Mouse (Mus musculus) thymus, postnatal 10 days (tissue): ENCODE measurements around the gene Mrpl17.
"Not testable (repeated sequence)": the region's sequence is repeated elsewhere in the genome, so short reads cannot be mapped to it uniquely, and the experiment has no call there.

ENCODE experiments used
- DNase-seq, 2 experiments: peaks; one replicate each; pipeline ENCODE4 v3.0.0; 2021; ENCODE audit warnings: low spot score in 2 of 2

The Mrpl17 gene

GRCm38 (mm10) chr7:105810877-105811489 is at the start of gene Mrpl17:
Mrpl17 (minus strand) TSS chr7:105811099.
- DNase-seq: peak; percentile 99 to 100

GRCm38 (mm10) chr7:105855718-105856560 is 45.0 kb upstream of the Mrpl17 start:
- not testable (repeated sequence) for DNase-seq

GRCm38 (mm10) chr7:105824281-105824680 is 13.4 kb upstream of the Mrpl17 start:
- DNase-seq: no peak

GRCm38 (mm10) chr7:105818483-105818882 is 7.6 kb upstream of the Mrpl17 start:
- DNase-seq: peak in 1 of 2 experiments; percentile 12

DNA sequence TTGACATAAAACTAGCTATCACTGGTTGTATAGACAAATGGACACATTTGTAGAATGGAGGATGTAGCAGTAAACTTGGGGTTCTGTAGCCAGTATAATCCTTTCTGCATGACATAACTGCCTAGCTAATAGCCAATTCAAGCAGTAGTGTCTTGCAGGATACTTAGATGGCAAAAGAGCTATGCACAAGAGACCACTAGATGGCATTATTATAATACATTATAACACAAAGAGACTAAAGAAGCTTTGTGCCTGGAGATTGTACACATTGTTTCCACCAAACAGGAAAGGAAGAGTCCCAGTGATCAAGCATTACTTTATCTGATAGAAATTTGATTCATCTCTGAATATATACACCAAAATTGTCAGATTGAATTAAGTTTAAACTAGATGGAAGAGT is 5.8 kb upstream of the Mrpl17 start:
- DNase-seq: no peak

GRCm38 (mm10) chr7:105813326-105813725 is 2.4 kb upstream of the Mrpl17 start:
- no peak for DNase-seq

DNA sequence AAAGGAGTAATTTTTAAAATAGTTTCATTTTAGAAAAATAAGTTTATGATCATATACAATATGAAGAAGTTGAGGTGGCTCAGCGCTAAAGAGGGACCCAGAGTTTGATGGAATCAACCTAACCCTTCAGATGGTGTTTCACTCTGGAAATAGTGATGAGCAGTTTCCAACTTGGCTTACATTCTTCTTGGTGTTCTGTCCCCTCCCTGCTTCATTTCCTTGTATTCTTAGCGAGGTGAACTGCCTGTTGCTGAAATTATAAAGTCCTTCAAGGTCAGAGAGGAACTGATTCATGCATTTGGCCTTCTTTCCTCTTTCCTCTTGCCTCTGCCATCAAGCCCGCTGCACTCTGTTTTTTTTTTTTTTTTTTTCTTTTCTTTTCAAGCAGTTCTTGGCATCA is 1.7 kb upstream of the Mrpl17 start:
- DNase-seq: no peak

GRCm38 (mm10) chr7:105811516-105811915 is 617 bp upstream of the Mrpl17 start:
- DNase-seq: peak in 1 of 2 experiments; percentile 41

DNA sequence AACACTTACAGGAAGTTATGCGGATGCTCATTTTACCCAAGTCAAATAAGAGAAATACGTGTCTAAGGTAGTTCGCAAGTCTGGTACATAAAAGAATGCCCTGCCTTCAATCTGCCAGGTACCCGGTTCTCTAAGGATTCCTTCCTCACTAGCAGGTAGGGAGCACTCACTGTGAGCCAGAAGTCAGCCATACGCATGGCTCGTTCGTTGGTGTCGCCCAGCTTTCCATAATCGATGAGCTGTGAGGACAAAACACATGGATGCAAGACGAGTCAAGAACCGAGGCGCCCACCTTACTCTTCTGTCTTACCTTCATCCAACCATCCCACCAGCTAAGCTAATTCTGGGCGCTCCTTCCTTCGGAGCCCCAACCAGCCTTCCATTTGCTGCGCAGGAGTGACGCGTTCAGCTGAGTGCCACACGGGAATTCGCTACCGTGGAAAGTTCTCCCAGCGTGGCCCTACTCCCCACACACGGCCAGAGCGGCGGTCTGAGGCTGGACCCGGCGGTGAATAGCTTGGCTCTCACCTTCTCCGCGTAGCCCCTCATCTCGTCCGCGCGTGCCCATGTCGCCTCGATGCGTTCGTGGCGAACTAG is 521 bp downstream of the Mrpl17 start:
- no peak for DNase-seq

GRCm38 (mm10) chr7:105809836-105810235 is 1.1 kb downstream of the Mrpl17 start:
- no peak for DNase-seq

DNA sequence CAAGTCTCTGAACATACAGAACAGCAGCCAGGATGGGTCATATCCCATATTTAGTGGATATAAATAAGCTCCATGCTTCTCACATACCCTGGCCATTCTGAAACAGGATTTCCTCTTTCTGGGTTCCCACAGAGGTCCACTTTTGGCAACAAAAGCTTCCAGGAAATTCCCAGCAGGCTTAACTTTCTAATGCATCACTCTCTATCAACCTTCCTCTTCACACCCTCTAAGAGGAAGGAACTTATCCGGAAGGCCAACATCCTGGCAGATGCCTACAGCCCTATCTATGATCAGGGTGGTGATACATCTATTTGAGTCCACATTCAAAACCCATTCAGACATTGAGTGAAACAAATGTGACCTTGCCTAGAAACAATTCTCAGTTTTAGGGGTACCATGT is 2.5 kb downstream of the Mrpl17 start:
- DNase-seq: no peak

- no peak for DNase-seq
Measured at GRCm38 (mm10) chr7:105806716-105807115, 4.2 kb downstream of the Mrpl17 start.

DNA sequence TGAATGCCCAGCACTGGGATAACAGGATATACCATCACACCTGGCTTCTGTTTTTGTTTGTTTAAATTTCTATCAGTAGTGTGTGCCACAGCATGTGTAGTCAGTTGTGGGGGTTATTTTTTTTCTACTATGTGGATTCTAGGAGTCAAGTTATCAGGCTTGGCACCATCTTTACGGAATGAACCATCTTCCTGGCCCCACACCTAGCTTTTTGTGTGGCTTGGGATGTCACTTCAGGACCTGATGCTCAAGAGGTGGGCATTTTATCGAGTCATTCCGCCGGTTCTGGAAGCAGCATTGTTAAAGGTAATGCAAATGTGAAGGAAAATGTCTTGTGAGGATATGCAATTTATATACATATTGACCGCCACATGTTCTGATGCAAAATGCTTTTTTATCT is 4.8 kb downstream of the Mrpl17 start:
- DNase-seq: no peak

DNA sequence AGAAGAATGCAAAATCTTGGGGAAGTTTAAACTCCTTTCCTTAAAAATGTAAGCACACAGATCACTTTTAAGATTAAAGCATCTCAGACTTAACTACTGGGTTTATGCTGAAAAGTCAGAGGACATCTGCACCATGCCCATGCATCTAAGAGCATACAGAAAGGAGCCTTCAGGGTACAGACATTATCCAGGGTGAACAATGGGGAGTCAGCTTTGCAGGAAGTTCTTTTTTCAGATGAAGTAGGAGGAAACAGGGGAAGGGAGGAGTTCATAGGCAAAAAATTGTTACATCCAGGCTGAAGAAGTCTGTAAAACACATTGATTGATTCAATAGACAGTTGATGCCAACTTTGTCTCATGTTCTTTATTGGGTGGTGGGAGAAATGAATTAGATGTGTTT is 7.5 kb downstream of the Mrpl17 start:
- DNase-seq: no peak

GRCm38 (mm10) chr7:105802771-105803170 is 8.1 kb downstream of the Mrpl17 start:
- no peak for DNase-seq

DNA sequence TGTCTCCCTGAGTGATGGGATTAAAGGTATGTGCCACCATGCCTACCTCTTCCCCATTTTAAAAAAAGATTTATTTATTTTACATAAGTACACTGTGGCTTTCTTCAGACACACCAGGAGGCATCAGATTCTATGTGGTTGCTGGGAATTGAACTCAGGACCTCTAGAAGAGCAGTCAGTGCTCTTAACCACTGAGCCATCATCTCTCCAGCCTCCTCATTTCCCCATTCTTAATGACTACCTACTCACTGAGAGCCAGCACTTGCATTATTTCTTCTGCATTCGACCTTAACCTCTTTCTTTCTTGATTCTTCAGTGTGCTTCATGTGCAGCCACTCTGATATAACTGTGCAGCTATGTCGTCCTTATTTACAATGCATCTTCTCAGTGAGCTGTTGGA is 8.6 kb downstream of the Mrpl17 start:
- DNase-seq: no peak

- DNase-seq: no peak
Measured at GRCm38 (mm10) chr7:105796972-105797371, 13.9 kb downstream of the Mrpl17 start.

GRCm38 (mm10) chr7:105795759-105796366 is 15.0 kb downstream of the Mrpl17 start:
- DNase-seq: no peak

DNA sequence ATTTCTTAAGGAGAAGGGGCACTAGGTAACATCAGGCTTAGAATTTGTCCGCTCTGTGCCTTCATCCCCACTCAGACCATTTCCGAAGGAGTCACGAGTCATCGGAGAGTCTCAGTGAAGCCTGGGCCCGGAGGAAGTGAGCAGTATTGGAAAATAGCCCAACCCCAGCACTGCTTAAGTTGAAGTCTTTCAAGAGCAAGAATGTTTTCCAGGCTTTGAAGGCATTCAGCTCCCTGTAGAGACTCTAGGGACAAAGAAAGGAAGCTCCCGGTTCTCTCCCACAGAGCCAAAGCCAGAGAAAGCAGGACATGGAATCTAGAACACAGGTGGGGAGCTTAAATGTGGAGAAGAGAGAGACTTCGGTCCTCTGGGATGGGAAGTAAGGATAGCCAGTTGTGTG is 17.2 kb downstream of the Mrpl17 start:
- DNase-seq: no peak

DNA sequence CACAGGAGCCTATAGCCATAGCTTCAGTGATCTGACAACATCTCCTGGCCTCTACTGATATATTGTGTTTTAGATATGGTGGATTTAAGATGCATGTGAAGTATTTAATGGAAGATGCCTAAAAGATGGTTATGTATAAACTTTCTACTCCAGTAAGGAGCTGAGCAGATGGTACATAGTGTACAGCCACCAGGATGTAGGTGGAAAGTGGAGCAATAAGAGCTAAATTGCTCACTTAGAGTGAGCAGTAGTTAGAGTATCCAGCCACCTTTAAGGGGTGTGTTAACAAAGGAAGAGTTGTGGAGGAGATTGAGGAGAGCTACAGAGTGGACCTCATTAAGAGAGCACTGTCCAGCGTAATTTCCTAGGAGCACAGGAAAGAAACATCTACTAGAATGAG is 19.8 kb downstream of the Mrpl17 start:
- no peak for DNase-seq

GRCm38 (mm10) chr7:105787285-105788140 is 23.4 kb downstream of the Mrpl17 start, which contains the start of gene Dchs1:
Dchs1 (minus strand) TSS chr7:105787654.
- no peak for DNase-seq
